Mouse (Mus musculus) cortical plate, adult 2 months (tissue): Measurements from ENCODE around the gene Siglec1.

Experiments used
- CTCF ChIP-seq: fragments of 200-500 bp; IDR thresholded peaks from 2 replicates; pipeline ENCODE4 v1.5.1; 2011; ENCODE audit warnings: mild to moderate bottlenecking, control low read depth, low read length; ENCODE audit not compliant: insufficient read depth; ENCODE audit errors: extremely low read depth
- POLR2A ChIP-seq: fragments of 200-500 bp; IDR thresholded peaks from 2 replicates; pipeline ENCODE4 v1.6.1; 2011; ENCODE audit warnings: mild to moderate bottlenecking, low read length, control low read depth; ENCODE audit not compliant: insufficient read depth; ENCODE audit errors: extremely low read depth

- TF ChIP-seq POLR2A = no peak
- no peak for TF ChIP-seq CTCF
Measured at GRCm38 (mm10) chr2:131104021-131104420, 17.5 kb upstream of the Siglec1 start.
